Mouse (Mus musculus): Measurements from ENCODE around the gene Tmem108. TPM values are rescaled to one million over a fixed set of nuclear protein-coding genes. Genes with fewer than 3 reads are reported as not detected.

Gene Tmem108
- polyA plus RNA-seq, 1 experiment from 2014 or later = 13.0 TPM

DNA sequence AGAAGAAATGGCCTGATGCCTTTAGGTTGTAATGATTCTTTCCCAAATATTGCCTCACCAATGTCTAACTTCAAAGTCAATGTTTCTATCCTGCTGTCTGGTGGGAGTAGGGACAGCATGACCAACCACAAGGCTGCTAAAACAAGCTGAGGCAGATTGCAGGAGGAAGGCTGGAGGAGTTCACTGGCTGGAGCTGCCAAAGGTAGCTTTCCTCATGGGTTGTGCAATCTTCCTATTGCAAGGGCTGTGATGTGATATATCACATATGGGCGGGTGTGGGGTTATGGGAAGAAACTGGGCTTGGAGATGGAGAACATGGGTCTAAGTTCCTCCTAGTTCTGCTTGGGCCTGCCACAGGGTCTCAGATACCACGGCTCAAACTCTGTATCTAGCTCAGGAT lies 163.8 kb downstream of the Tmem108 start:
- no peak overlapping the region for H3K4me2 ChIP-seq (ENCODE audit: low read depth, low read length)
- 63% methylated on average over 2 of the region's 2 CpGs for WGBS
- H3K9ac ChIP-seq (ENCODE audit: low read length) = no peak overlapping the region
- H3K27ac ChIP-seq (ENCODE audit: low read length) = peak overlapping the region; percentile 50; the same call in 1 of the 2 replicates
- no peaks in the 10 kb centered on the region for H3K27me3 ChIP-seq (ENCODE audit: control insufficient read depth, insufficient read depth, low read depth, low read length)
- peak; percentile 91 for ATAC-seq (ENCODE audit: low read depth)
- no peaks in the 10 kb centered on the region for H3K9me3 ChIP-seq (ENCODE audit: control insufficient read depth, low read length)
- no peak overlapping the region for H3K4me3 ChIP-seq (ENCODE audit: low read length)
- H3K4me1 ChIP-seq (replicated peaks; ENCODE audit: control insufficient read depth, insufficient read depth, low read length) = no peaks in the 10 kb centered on the region
- no peaks in the 10 kb centered on the region for H3K36me3 ChIP-seq (ENCODE audit: control insufficient read depth, insufficient read depth, low read length)

DNA sequence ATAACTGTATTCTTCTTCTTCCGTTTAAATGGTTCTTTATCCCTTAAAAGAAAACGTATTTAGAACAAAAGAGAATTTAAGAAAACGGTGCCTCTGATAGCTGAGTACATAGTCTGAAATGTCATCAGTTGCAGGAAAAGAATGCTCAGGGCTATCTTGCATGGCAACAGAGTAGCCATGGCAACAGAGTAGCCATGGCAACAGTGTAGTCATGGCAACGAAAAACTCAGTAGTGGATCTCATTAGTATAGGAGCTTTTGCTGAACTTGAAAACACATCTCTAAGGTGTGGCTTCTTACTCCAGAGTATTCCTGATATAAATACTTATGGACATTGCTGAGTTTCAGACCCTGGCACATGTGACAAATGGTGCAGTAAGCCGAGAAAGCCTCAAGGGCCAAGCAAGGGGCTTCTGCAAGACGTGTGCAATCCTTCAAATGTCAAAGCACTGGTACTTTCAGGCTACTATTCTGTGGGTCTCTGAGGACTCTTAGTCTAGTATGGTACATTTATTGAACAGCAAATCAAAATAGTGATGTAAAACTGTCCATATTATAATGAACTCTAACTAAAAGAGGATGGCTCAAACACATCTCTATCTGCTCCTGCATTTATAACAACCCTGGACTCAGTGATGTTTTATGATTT lies 166.3 kb downstream of the Tmem108 start:
- no peak overlapping the region for H3K4me2 ChIP-seq (ENCODE audit: low read depth, low read length)
- WGBS = 56% methylated on average over 6 of the region's 6 CpGs
- no peaks in the 10 kb centered on the region for H3K27me3 ChIP-seq (ENCODE audit: control insufficient read depth, insufficient read depth, low read depth, low read length)
- H3K9me3 ChIP-seq (ENCODE audit: control insufficient read depth, low read length) = no peaks in the 10 kb centered on the region
- no peaks in the 10 kb centered on the region for H3K4me1 ChIP-seq (replicated peaks; ENCODE audit: control insufficient read depth, insufficient read depth, low read length)
- no peaks in the 10 kb centered on the region for H3K36me3 ChIP-seq (ENCODE audit: control insufficient read depth, insufficient read depth, low read length)
- H3K27ac ChIP-seq (ENCODE audit: low read length) = no peak overlapping the region
- no peak overlapping the region for H3K9ac ChIP-seq (ENCODE audit: low read length)
- no peak for ATAC-seq (ENCODE audit: low read depth)
- H3K4me3 ChIP-seq (ENCODE audit: low read length) = no peak overlapping the region

DNA sequence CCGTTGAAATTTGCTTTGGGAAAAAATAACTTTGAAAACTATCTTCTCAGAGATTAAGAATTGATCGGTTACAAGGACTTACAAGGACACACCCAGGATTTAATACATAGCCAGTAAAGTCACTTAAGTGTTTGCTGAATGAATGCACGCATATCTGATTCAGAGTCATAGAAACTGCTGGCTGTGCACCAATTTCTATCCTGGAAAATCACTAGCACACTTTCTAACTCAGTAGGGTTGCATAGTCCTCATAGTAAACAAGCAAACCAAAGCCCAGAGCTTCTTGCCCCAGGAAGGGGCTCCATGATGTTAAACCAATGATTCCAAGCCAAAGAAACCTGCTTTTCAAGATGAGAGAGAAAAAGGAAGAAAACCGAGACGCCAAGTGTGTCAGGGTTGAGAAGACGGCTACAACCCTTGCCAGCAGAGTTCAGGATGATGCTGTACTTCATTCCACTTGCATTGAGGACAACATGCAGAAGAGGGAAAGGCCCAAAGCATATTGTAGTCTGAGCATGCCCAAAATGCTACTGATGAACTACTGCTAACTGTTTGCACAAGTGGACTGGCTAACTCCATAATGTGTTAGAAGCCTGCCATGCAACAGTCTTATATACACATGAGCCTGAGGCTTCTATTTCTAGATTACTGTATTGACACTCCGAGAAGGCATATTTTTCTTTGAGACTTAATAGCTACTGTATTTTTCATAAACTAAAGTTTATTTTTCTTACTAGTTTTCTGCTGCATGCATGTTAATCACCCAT lies 167.0 kb downstream of the Tmem108 start:
- Histone ChIP-seq H3K27me3 (ENCODE audit: control insufficient read depth, insufficient read depth, low read depth, low read length) (no peaks in the 10 kb centered on the region), H3K4me1 (replicated peaks; ENCODE audit: control insufficient read depth, insufficient read depth, low read length) (no peaks in the 10 kb centered on the region), H3K27ac (ENCODE audit: low read length) (no peak overlapping the region), H3K4me3 (ENCODE audit: low read length) (no peak overlapping the region), H3K9ac (ENCODE audit: low read length) (no peak overlapping the region), H3K4me2 (ENCODE audit: low read depth, low read length) (no peak overlapping the region), H3K36me3 (ENCODE audit: control insufficient read depth, insufficient read depth, low read length) (no peaks in the 10 kb centered on the region), H3K9me3 (ENCODE audit: control insufficient read depth, low read length) (no peaks in the 10 kb centered on the region)
- 82% methylated on average over 7 of the region's 7 CpGs for WGBS
- no peak for ATAC-seq (ENCODE audit: low read depth)

DNA sequence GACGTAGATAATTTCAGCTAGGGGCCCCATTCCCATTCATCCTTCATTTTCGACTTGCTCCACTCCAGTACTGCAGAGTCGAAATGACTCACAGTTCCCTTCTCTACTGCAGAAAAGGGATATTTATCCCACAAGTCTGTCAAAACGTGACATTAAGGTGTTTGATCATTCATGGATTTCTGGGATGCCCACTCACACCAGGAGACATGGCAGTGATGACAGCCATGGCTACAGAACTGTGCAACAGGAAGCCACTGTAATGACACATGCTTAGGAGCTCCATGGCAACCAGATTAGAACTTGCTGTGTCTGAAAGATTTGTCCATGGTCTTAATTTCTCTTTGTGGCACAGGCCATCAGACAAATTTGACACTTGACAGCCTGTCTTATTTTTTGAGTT lies 168.6 kb downstream of the Tmem108 start:
- Histone ChIP-seq H3K9ac (ENCODE audit: low read length) (no peak overlapping the region), H3K27me3 (ENCODE audit: control insufficient read depth, insufficient read depth, low read depth, low read length) (no peaks in the 10 kb centered on the region), H3K4me3 (ENCODE audit: low read length) (no peak overlapping the region), H3K4me1 (replicated peaks; ENCODE audit: control insufficient read depth, insufficient read depth, low read length) (no peaks in the 10 kb centered on the region), H3K4me2 (ENCODE audit: low read depth, low read length) (no peak overlapping the region), H3K36me3 (ENCODE audit: control insufficient read depth, insufficient read depth, low read length) (no peaks in the 10 kb centered on the region), H3K27ac (ENCODE audit: low read length) (no peak overlapping the region), H3K9me3 (ENCODE audit: control insufficient read depth, low read length) (no peaks in the 10 kb centered on the region)
- ATAC-seq (ENCODE audit: low read depth) = no peak
- WGBS = 63% methylated on average over 4 of the region's 4 CpGs

DNA sequence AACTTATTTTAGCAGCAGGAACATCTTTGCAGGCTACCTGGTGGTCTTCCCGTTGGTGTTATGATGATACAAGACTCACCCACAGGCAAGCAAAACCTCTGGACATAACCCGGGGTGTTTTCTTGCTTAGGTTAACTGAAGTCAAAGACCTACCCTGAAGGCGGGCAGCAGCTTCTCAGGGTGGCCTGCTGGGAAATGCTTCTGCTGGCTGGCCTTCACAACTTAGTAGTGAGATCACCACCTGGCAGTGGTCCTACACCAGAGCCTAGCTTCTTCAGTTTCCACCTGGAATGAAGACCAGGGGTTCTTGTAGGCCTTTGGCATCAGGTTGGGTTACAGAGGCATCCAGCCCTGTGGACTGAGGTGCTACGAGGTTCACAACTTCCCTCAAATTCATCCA lies 169.7 kb downstream of the Tmem108 start:
- Histone ChIP-seq H3K4me3 (ENCODE audit: low read length) (no peak overlapping the region), H3K9me3 (ENCODE audit: control insufficient read depth, low read length) (no peaks in the 10 kb centered on the region), H3K36me3 (ENCODE audit: control insufficient read depth, insufficient read depth, low read length) (no peaks in the 10 kb centered on the region), H3K4me2 (ENCODE audit: low read depth, low read length) (no peak overlapping the region), H3K4me1 (replicated peaks; ENCODE audit: control insufficient read depth, insufficient read depth, low read length) (no peaks in the 10 kb centered on the region), H3K27ac (ENCODE audit: low read length) (no peak overlapping the region), H3K9ac (ENCODE audit: low read length) (no peak overlapping the region), H3K27me3 (ENCODE audit: control insufficient read depth, insufficient read depth, low read depth, low read length) (no peaks in the 10 kb centered on the region)
- no peak for ATAC-seq (ENCODE audit: low read depth)
- whole genome bisulfite sequencing = 90% methylated on average over 4 of the region's 4 CpGs

DNA sequence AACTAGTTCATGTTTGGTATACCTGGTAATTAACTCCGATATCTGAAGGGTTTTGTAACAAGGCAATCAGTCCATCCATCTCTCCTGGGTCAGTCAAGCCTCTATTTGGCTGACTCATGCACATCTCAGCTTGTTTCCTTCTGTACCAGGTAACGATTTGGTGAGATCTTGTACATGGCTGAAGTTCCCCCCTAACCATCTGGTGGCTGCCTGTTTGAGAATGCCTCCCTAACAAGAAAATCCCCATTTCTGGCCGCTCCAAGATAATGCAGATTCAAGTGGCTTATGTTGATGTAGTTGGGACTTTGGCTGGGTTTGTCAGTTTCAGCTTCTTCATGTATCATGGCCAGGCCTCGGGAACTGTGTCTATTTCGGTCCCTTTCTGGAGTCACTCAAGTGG lies 170.8 kb downstream of the Tmem108 start:
- no peaks in the 10 kb centered on the region for H3K36me3 ChIP-seq (ENCODE audit: control insufficient read depth, insufficient read depth, low read length)
- no peak overlapping the region for H3K9ac ChIP-seq (ENCODE audit: low read length)
- H3K27me3 ChIP-seq (ENCODE audit: control insufficient read depth, insufficient read depth, low read depth, low read length) = no peaks in the 10 kb centered on the region
- no peak for ATAC-seq (ENCODE audit: low read depth)
- H3K27ac ChIP-seq (ENCODE audit: low read length) = no peak overlapping the region
- H3K4me2 ChIP-seq (ENCODE audit: low read depth, low read length) = no peak overlapping the region
- H3K9me3 ChIP-seq (ENCODE audit: control insufficient read depth, low read length) = no peaks in the 10 kb centered on the region
- no peaks in the 10 kb centered on the region for H3K4me1 ChIP-seq (replicated peaks; ENCODE audit: control insufficient read depth, insufficient read depth, low read length)
- 90% methylated on average over 5 of the region's 5 CpGs for whole genome bisulfite sequencing
- H3K4me3 ChIP-seq (ENCODE audit: low read length) = no peak overlapping the region

DNA sequence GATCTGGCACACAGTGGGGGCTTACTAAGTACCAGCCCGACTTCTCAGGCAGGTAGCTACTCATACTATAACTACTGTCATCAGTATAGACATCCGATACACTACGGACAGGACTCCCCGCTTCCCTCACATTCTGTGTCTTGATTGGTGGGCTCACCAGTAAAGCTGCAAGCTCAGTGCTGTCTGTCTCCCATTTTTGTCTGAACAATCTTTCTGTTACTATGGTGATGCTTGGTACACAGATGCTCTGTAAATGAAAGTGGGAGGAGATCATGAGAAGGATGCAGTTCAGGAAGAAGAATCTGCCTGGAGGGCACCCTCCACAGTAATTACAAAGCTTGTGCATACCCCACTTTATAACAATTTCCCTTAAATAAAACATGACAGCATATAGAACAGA lies 176.8 kb downstream of the Tmem108 start:
- Histone ChIP-seq H3K9me3 (ENCODE audit: control insufficient read depth, low read length) (no peaks in the 10 kb centered on the region), H3K27ac (ENCODE audit: low read length) (no peak overlapping the region), H3K4me2 (ENCODE audit: low read depth, low read length) (no peak overlapping the region), H3K4me3 (ENCODE audit: low read length) (no peak overlapping the region), H3K36me3 (ENCODE audit: control insufficient read depth, insufficient read depth, low read length) (no peaks in the 10 kb centered on the region), H3K27me3 (ENCODE audit: control insufficient read depth, insufficient read depth, low read depth, low read length) (no peaks in the 10 kb centered on the region), H3K9ac (ENCODE audit: low read length) (no peak overlapping the region), H3K4me1 (replicated peaks; ENCODE audit: control insufficient read depth, insufficient read depth, low read length) (no peaks in the 10 kb centered on the region)
- no peak for ATAC-seq (ENCODE audit: low read depth)
- WGBS = 86% methylated on average over 4 of the region's 4 CpGs

DNA sequence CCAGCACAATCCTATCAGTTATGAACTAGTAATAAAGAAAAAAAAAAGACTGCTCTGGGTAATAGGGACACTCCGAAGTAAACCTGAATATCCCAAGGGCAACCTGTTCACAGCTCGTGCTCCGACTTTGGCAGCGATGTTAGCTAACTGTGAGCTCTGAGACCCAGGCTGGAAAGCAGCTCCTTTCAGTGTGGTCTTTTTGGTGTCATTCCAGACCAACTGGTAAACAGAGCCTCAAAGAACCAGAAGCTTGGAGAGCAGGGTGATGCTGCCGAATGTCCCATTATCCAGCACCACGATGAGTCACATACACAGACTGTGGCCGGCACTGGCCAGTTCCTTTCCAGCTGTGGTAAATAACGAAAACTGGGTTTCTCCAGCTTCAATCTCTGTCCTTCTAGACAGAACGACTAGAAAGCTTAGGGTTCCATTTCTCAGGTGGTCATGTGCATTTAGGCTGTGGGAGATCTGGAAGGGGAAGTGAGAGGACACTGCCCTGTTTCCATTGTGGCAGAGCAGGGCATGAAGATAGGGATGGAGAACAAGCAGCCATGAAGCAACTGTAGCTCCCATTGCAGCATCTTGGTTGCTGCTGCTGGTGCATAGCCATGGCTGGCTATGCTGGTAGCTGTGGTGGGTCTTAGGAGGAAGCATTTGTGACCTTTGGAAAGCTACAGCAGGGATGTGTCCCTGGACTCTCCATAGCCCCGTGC lies 179.2 kb downstream of the Tmem108 start:
- Histone ChIP-seq H3K9me3 (ENCODE audit: control insufficient read depth, low read length) (no peaks in the 10 kb centered on the region), H3K27me3 (ENCODE audit: control insufficient read depth, insufficient read depth, low read depth, low read length) (no peaks in the 10 kb centered on the region), H3K27ac (ENCODE audit: low read length) (no peak overlapping the region), H3K4me3 (ENCODE audit: low read length) (no peak overlapping the region), H3K36me3 (ENCODE audit: control insufficient read depth, insufficient read depth, low read length) (no peaks in the 10 kb centered on the region), H3K4me1 (replicated peaks; ENCODE audit: control insufficient read depth, insufficient read depth, low read length) (no peaks in the 10 kb centered on the region), H3K9ac (ENCODE audit: low read length) (no peak overlapping the region), H3K4me2 (ENCODE audit: low read depth, low read length) (no peak overlapping the region)
- WGBS = 84% methylated on average over 10 of the region's 10 CpGs
- ATAC-seq (ENCODE audit: low read depth) = no peak

DNA sequence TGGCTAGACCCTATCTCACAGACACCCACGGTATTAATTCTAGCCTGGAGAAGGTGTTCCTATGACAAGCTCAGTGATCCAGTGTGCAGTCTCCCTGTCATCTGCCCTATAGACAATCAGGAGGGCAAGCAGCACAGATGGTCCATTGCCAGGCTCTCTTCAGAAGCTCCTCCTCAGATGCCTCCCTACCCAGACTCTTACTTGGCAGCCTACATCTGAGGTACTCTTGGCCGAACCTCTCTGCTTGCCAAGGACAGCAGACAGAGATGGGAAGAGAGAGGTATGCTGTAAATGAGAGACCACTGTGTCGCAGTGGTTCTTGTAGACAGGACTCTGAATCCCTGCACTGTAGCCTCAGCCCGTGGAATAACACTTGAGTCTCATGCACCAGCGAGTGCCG lies 181.0 kb downstream of the Tmem108 start:
- 81% methylated on average over 6 of the region's 6 CpGs for WGBS
- ATAC-seq (ENCODE audit: low read depth) = no peak
- H3K4me1 ChIP-seq (replicated peaks; ENCODE audit: control insufficient read depth, insufficient read depth, low read length) = no peaks in the 10 kb centered on the region

More for the DNA sequence above, 181.0 kb downstream of the Tmem108 start:
- Histone ChIP-seq H3K27me3 (ENCODE audit: control insufficient read depth, insufficient read depth, low read depth, low read length) (no peaks in the 10 kb centered on the region), H3K4me2 (ENCODE audit: low read depth, low read length) (no peak overlapping the region), H3K4me3 (ENCODE audit: low read length) (no peak overlapping the region), H3K9ac (ENCODE audit: low read length) (no peak overlapping the region), H3K36me3 (ENCODE audit: control insufficient read depth, insufficient read depth, low read length) (no peaks in the 10 kb centered on the region), H3K27ac (ENCODE audit: low read length) (no peak overlapping the region), H3K9me3 (ENCODE audit: control insufficient read depth, low read length) (no peaks in the 10 kb centered on the region)

Data from lung, embryonic 16.5 days (tissue).